ENCODE assay signal across 40 mouse cellular contexts in genomic region chr4:43732171-43732570, GRCm38 (mm10). TPM values are rescaled to one million over a fixed set of nuclear protein-coding genes. Genes with fewer than 3 reads are reported as not detected.
A peak's percentile ranks its signal among the peaks of the same experiment; 100 is the strongest.
DNase-seq lines count a peak whose midpoint lies in the region; ATAC-seq and TF ChIP-seq lines count a peak whose summit lies in the region.
"Had no signal": no experiment of that assay in that cellular context is flagged by ENCODE, and none has a peak within 500 bp of the region (broad histone marks: within the 10 kb centered on the region; RNA-seq: fewer than 3 reads in every experiment).

No protein-coding gene starts in this region.

- peak overlapping the region; percentile 60 for H3K4me3 ChIP-seq in gastrocnemius, adult 2 months
- no peak overlapping the region for H3K4me3 ChIP-seq in heart, embryonic 10.5 days
- no peak overlapping the region for H3K4me3 ChIP-seq in heart, embryonic 12.5 days
- H3K4me3 ChIP-seq in lung, postnatal 0 days (ENCODE audit: low read depth, low read length): no peak overlapping the region
- H3K4me3 ChIP-seq: forebrain, embryonic 13.5 days; liver, embryonic 15.5 days; lung, embryonic 15.5 days; midbrain, embryonic 13.5 days; stomach, embryonic 15.5 days had no signal

- ATAC-seq in heart, embryonic 12.5 days (ENCODE audit: insufficient number of reproducible peaks, low FRiP score): no peak
- no peak for ATAC-seq in lung, postnatal 0 days
- ATAC-seq: activated CD4-positive, CD25-positive, alpha-beta regulatory T cell, adult 4 months; forebrain, embryonic 13.5 days; hindbrain, embryonic 16.5 days; midbrain, embryonic 13.5 days had no signal

- no peak overlapping the region for H3K9ac ChIP-seq in heart, embryonic 12.5 days
- H3K9ac ChIP-seq in lung, postnatal 0 days (replicated peaks; ENCODE audit: low read depth): peak overlapping the region; percentile 23; the same call in 1 of the 2 replicates
- H3K9ac ChIP-seq: forebrain, embryonic 13.5 days; liver, embryonic 15.5 days; lung, embryonic 15.5 days; midbrain, embryonic 13.5 days; stomach, embryonic 15.5 days had no signal

- H3K27me3 ChIP-seq in heart, embryonic 10.5 days (ENCODE audit: insufficient read depth, poor library complexity, severe bottlenecking): no peaks in the 10 kb centered on the region
- no peaks in the 10 kb centered on the region for H3K27me3 ChIP-seq in heart, embryonic 12.5 days (replicated peaks)
- H3K27me3 ChIP-seq in lung, postnatal 0 days (replicated peaks; ENCODE audit: insufficient read depth, low read length): no peaks in the 10 kb centered on the region
- H3K27me3 ChIP-seq: forebrain, embryonic 13.5 days; liver, embryonic 15.5 days; lung, embryonic 15.5 days; midbrain, embryonic 13.5 days; stomach, embryonic 15.5 days had no signal

- no peak for TF ChIP-seq EP300 in lung, postnatal 0 days (IDR thresholded peaks at IDR 0.05)

- H3K9me3 ChIP-seq in heart, embryonic 10.5 days: no peaks in the 10 kb centered on the region
- no peaks in the 10 kb centered on the region for H3K9me3 ChIP-seq in heart, embryonic 12.5 days (replicated peaks)
- H3K9me3 ChIP-seq in lung, postnatal 0 days (ENCODE audit: low read length): no peaks in the 10 kb centered on the region
- H3K9me3 ChIP-seq: forebrain, embryonic 13.5 days; liver, embryonic 15.5 days; lung, embryonic 15.5 days; midbrain, embryonic 13.5 days; stomach, embryonic 15.5 days had no signal

- 21% methylated on average over 1 of the region's 1 CpGs for WGBS in heart, embryonic 10.5 days
- WGBS in heart, embryonic 12.5 days: 0% methylated on average over 1 of the region's 1 CpGs
- 0% methylated on average over 1 of the region's 1 CpGs for WGBS in lung, postnatal 0 days

- DNase-seq in gastrocnemius, adult 2 months: peak; percentile 40
- no peak for DNase-seq in gastrocnemius, adult 18-20 months (ENCODE audit: low spot score)
- DNase-seq in heart, embryonic 10.5 days (ENCODE audit: low spot score): no peak
- DNase-seq in lung, postnatal 0 days (ENCODE audit: low spot score): no peak
- DNase-seq in lung, postnatal 10 days: no peak
- DNase-seq in testis, postnatal 10 days (ENCODE audit: low spot score): peak; percentile 40
- DNase-seq in cerebellum, adult 9-11 months: no peak
- DNase-seq: adrenal gland, adult 8-10 months; cerebellum, adult 8-10 months; cerebellum, postnatal 36 days; gastrocnemius, postnatal 25 days; kidney, adult 18-20 months; kidney, postnatal 4 days; layer of hippocampus, adult 9-11 months; liver; right cerebral cortex, postnatal 25 days; thymus, adult 2 months; thymus, postnatal 36 days had no signal

- peak overlapping the region; percentile 95 for H3K27ac ChIP-seq in gastrocnemius, adult 2 months
- H3K27ac ChIP-seq in heart, embryonic 10.5 days: peak overlapping the region; percentile 74
- H3K27ac ChIP-seq in heart, embryonic 12.5 days (ENCODE audit: poor library complexity, severe bottlenecking): no peak overlapping the region
- peak overlapping the region; percentile 47; the same call in 1 of the 2 replicates for H3K27ac ChIP-seq in lung, postnatal 0 days (ENCODE audit: low read length)
- H3K27ac ChIP-seq: forebrain, embryonic 13.5 days; kidney, postnatal 0 days; liver, embryonic 15.5 days; lung, embryonic 15.5 days; macrophage; midbrain, embryonic 13.5 days; stomach, embryonic 15.5 days had no signal

- H3K4me2 ChIP-seq in heart, embryonic 12.5 days: no peak overlapping the region
- peak overlapping the region; percentile 32 for H3K4me2 ChIP-seq in lung, postnatal 0 days (replicated peaks; ENCODE audit: low read depth, low read length)
- H3K4me2 ChIP-seq: forebrain, embryonic 13.5 days; liver, embryonic 15.5 days; lung, embryonic 15.5 days; midbrain, embryonic 13.5 days; stomach, embryonic 15.5 days had no signal

- H3K4me1 ChIP-seq in heart, embryonic 10.5 days: peaks cover 78% of the 10 kb centered on the region
- H3K4me1 ChIP-seq in heart, embryonic 12.5 days (replicated peaks): peaks cover 67% of the 10 kb centered on the region
- peaks cover 29% of the 10 kb centered on the region; the same call in 1 of the 2 replicates for H3K4me1 ChIP-seq in lung, postnatal 0 days (ENCODE audit: insufficient read depth, low read depth, low read length)
- H3K4me1 ChIP-seq: forebrain, embryonic 13.5 days; midbrain, embryonic 13.5 days had no signal

- H3K36me3 ChIP-seq in heart, embryonic 10.5 days: no peaks in the 10 kb centered on the region
- H3K36me3 ChIP-seq in heart, embryonic 12.5 days: no peaks in the 10 kb centered on the region
- no peaks in the 10 kb centered on the region for H3K36me3 ChIP-seq in lung, postnatal 0 days (ENCODE audit: insufficient read depth, low read length)
- H3K36me3 ChIP-seq: liver, embryonic 15.5 days; lung, embryonic 15.5 days; midbrain, embryonic 13.5 days; stomach, embryonic 15.5 days had no signal

- intact Hi-C loops in gastrocnemius, adult 2 months (cut with DNase I): no loop called here

- no peak for TF ChIP-seq CTCF in gastrocnemius, adult 2 months (IDR thresholded peaks at IDR 0.05)
- TF ChIP-seq CTCF in lung, postnatal 0 days (IDR thresholded peaks at IDR 0.05): no peak

RNA-seq across cellular contexts. Expression of gene Spaar, which starts 2.3 kb away (rescaled TPM):
- total RNA-seq in gastrocnemius, adult 2 months (2021): 1 to 10 TPM; 1.4 to 2.3 TPM
- total RNA-seq in gastrocnemius, adult 18-20 months (2021): 1 to 10 TPM; 1.1 to 1.3 TPM
- 0.16 and 0.23 TPM in 2 replicates for polyA plus RNA-seq in heart, embryonic 10.5 days (2016; fragmentation: Nextera tagmentation; extraction: Ambion mirVana)
- 0.15 and 0.35 TPM in 2 replicates for polyA plus RNA-seq in heart, embryonic 12.5 days (2016; fragmentation: Nextera tagmentation; extraction: Ambion mirVana)
- polyA plus RNA-seq in lung, postnatal 0 days (2015; fragmentation: Nextera tagmentation; extraction: Ambion mirVana): 5.7 and 8.1 TPM in 2 replicates
- total RNA-seq: CH12.LX; hematopoietic stem cell, adult 5-6 weeks; megakaryocyte-erythroid progenitor cell, adult 5-6 weeks had no signal
- polyA plus RNA-seq: forebrain, embryonic 13.5 days; macrophage; midbrain, embryonic 13.5 days; neural tube, embryonic 14.5 days had no signal

RNA-seq across cellular contexts. Expression of gene Hrct1, which starts 5.2 kb away (rescaled TPM):
- total RNA-seq in gastrocnemius, adult 2 months (2021): 1 to 10 TPM; 1.1 to 2.4 TPM
- 1 to 10 TPM; 1.7 to 2.5 TPM for total RNA-seq in gastrocnemius, adult 18-20 months (2021)
- polyA plus RNA-seq in heart, embryonic 10.5 days (2016; fragmentation: Nextera tagmentation; extraction: Ambion mirVana): 0.53 and 0.92 TPM in 2 replicates
- 0.96 and 1.0 TPM in 2 replicates for polyA plus RNA-seq in heart, embryonic 12.5 days (2016; fragmentation: Nextera tagmentation; extraction: Ambion mirVana)
- polyA plus RNA-seq in lung, postnatal 0 days (2015; fragmentation: Nextera tagmentation; extraction: Ambion mirVana): 11.8 and 19.3 TPM in 2 replicates
- total RNA-seq: CH12.LX; hematopoietic stem cell, adult 5-6 weeks; megakaryocyte-erythroid progenitor cell, adult 5-6 weeks had no signal
- polyA plus RNA-seq: activated CD4-positive, CD25-positive, alpha-beta regulatory T cell, adult 4 months; macrophage had no signal

RNA-seq across cellular contexts. Expression of gene Olfr71, which starts 22.1 kb away (rescaled TPM):
- not detected for total RNA-seq in gastrocnemius, adult 2 months (2021)
- not detected for total RNA-seq in gastrocnemius, adult 18-20 months (2021)
- not detected in 2 replicates for polyA plus RNA-seq in heart, embryonic 10.5 days (2016; fragmentation: Nextera tagmentation; extraction: Ambion mirVana)
- polyA plus RNA-seq in heart, embryonic 12.5 days (2016; fragmentation: Nextera tagmentation; extraction: Ambion mirVana): not detected in 2 replicates
- polyA plus RNA-seq in lung, postnatal 0 days (2015; fragmentation: Nextera tagmentation; extraction: Ambion mirVana): 0.17 TPM in 1 of 2 replicates, not detected in the other
- total RNA-seq: adrenal gland, adult 8-10 months; adrenal gland, postnatal 4 days; CH12.LX; ES-E14; gastrocnemius, postnatal 25 days; heart, adult 18-20 months; hematopoietic stem cell, adult 5-6 weeks; left cerebral cortex, postnatal 10 days; megakaryocyte-erythroid progenitor cell, adult 5-6 weeks had no signal
- polyA plus RNA-seq: C2C12; embryonic facial prominence, embryonic 11.5 days; forebrain, embryonic 13.5 days; intestine, embryonic 14.5 days; kidney, postnatal 0 days; limb, embryonic 11.5 days; liver, embryonic 15.5 days; lung, embryonic 15.5 days; macrophage; neural tube, embryonic 14.5 days; stomach, embryonic 15.5 days; thymus, adult 2 months had no signal

RNA-seq across cellular contexts. Expression of gene Olfr70, which starts 31.6 kb away (rescaled TPM):
- total RNA-seq in gastrocnemius, adult 2 months (2021): not detected
- total RNA-seq in gastrocnemius, adult 18-20 months (2021): not detected
- polyA plus RNA-seq in heart, embryonic 10.5 days (2016; fragmentation: Nextera tagmentation; extraction: Ambion mirVana): not detected in 2 replicates
- not detected in 2 replicates for polyA plus RNA-seq in heart, embryonic 12.5 days (2016; fragmentation: Nextera tagmentation; extraction: Ambion mirVana)
- polyA plus RNA-seq in lung, postnatal 0 days (2015; fragmentation: Nextera tagmentation; extraction: Ambion mirVana): not detected in 2 replicates
- total RNA-seq: adrenal gland, adult 8-10 months; adrenal gland, postnatal 4 days; CH12.LX; ES-E14; gastrocnemius, postnatal 25 days; heart, adult 18-20 months; hematopoietic stem cell, adult 5-6 weeks; left cerebral cortex, postnatal 10 days; megakaryocyte-erythroid progenitor cell, adult 5-6 weeks had no signal
- polyA plus RNA-seq: activated CD4-positive, CD25-positive, alpha-beta regulatory T cell, adult 4 months; C2C12; embryonic facial prominence, embryonic 11.5 days; forebrain, embryonic 13.5 days; intestine, embryonic 14.5 days; kidney, postnatal 0 days; limb, embryonic 11.5 days; liver, embryonic 15.5 days; lung, embryonic 15.5 days; macrophage; midbrain, embryonic 13.5 days; neural tube, embryonic 14.5 days; stomach, embryonic 15.5 days; thymus, adult 2 months had no signal

RNA-seq across cellular contexts. Expression of gene Olfr159, which starts 38.6 kb away (rescaled TPM):
- total RNA-seq in gastrocnemius, adult 2 months (2021): not detected
- not detected for total RNA-seq in gastrocnemius, adult 18-20 months (2021)
- not detected in 2 replicates for polyA plus RNA-seq in heart, embryonic 10.5 days (2016; fragmentation: Nextera tagmentation; extraction: Ambion mirVana)
- polyA plus RNA-seq in heart, embryonic 12.5 days (2016; fragmentation: Nextera tagmentation; extraction: Ambion mirVana): not detected in 2 replicates
- not detected in 2 replicates for polyA plus RNA-seq in lung, postnatal 0 days (2015; fragmentation: Nextera tagmentation; extraction: Ambion mirVana)
- total RNA-seq: adrenal gland, adult 8-10 months; adrenal gland, postnatal 4 days; CH12.LX; ES-E14; gastrocnemius, postnatal 25 days; heart, adult 18-20 months; hematopoietic stem cell, adult 5-6 weeks; left cerebral cortex, postnatal 10 days; megakaryocyte-erythroid progenitor cell, adult 5-6 weeks had no signal
- polyA plus RNA-seq: activated CD4-positive, CD25-positive, alpha-beta regulatory T cell, adult 4 months; C2C12; embryonic facial prominence, embryonic 11.5 days; forebrain, embryonic 13.5 days; hindbrain, embryonic 16.5 days; intestine, embryonic 14.5 days; kidney, postnatal 0 days; limb, embryonic 11.5 days; liver, embryonic 15.5 days; lung, embryonic 15.5 days; macrophage; midbrain, embryonic 13.5 days; neural tube, embryonic 14.5 days; stomach, embryonic 15.5 days; thymus, adult 2 months had no signal

Comparison
In these comparisons a context has a peak if more than half of its experiments do, and no peak if none do; other contexts are left out.
1. DNase-seq: peak in gastrocnemius, adult 2 months (single experiment) and testis, postnatal 10 days (single experiment); none in gastrocnemius, adult 18-20 months (single experiment), heart, embryonic 10.5 days (single experiment), lung, postnatal 0 days (single experiment), lung, postnatal 10 days (single experiment) and cerebellum, adult 9-11 months (single experiment).